8 mouse cellular contexts compared by ENCODE assay signal in genomic region chr1:36603361-36603760, GRCm38 (mm10). TPM values are rescaled to one million over a fixed set of nuclear protein-coding genes. Genes with fewer than 3 reads are reported as not detected.
DNase-seq lines count a peak whose midpoint lies in the region.

No protein-coding gene starts in this region.

- DNase-seq in urinary bladder, adult 18-20 months (ENCODE audit: low spot score in 2 of 2) = peak; percentile 55 to 74
- DNase-seq in urinary bladder, adult 2 months (ENCODE audit: low spot score) = no peak
- peak; percentile 53 to 54 for DNase-seq in gastrocnemius, postnatal 36 days
- DNase-seq in layer of hippocampus, adult 9-11 months = peak; percentile 82
- DNase-seq in lung, postnatal 25 days (ENCODE audit: low spot score) = peak; percentile 54
- peak; percentile 62 for DNase-seq in telencephalon, adult 2 months (ENCODE audit: low read depth, low spot score)
- DNase-seq in adrenal gland, postnatal 4 days (ENCODE audit: low spot score in 2 of 2) = no peak
- DNase-seq in embryo, embryonic 11 days = no peak

- intact Hi-C loops in gastrocnemius, postnatal 36 days (cut with DNase I) = no loop called here

RNA-seq across cellular contexts. Expression of gene Sema4c, which starts 45.2 kb away (rescaled TPM):
- 25.6 and 30.8 TPM in 2 replicates for polyA plus RNA-seq in urinary bladder, adult 2 months (2012; rRNA removed)
- total RNA-seq in gastrocnemius, postnatal 36 days (2021) = 1 to 10 TPM; 6.3 to 7.4 TPM
- 10 to 100 TPM; 44.0 to 57.6 TPM for total RNA-seq in adrenal gland, postnatal 4 days (2021)

RNA-seq across cellular contexts. Expression of gene Ankrd39, which starts 56.1 kb away (rescaled TPM):
- polyA plus RNA-seq in urinary bladder, adult 2 months (2012; rRNA removed) = 19.6 and 26.7 TPM in 2 replicates
- 1 to 10 TPM; 7.8 to 8.5 TPM for total RNA-seq in gastrocnemius, postnatal 36 days (2021)
- 10 to 100 TPM; 19.8 to 23.1 TPM for total RNA-seq in adrenal gland, postnatal 4 days (2021)

Comparison
In these comparisons a context has a peak if more than half of its experiments do, and no peak if none do; other contexts are left out.
1. DNase-seq: peak in urinary bladder, adult 18-20 months (2 of 2), gastrocnemius, postnatal 36 days (2 of 2), layer of hippocampus, adult 9-11 months (single experiment), lung, postnatal 25 days (single experiment) and telencephalon, adult 2 months (single experiment); none in urinary bladder, adult 2 months (single experiment), adrenal gland, postnatal 4 days (0 of 2) and embryo, embryonic 11 days (single experiment).
2. RNA of gene Sema4c, which starts 45.2 kb away (total RNA-seq): 44.0 to 57.6 TPM in adrenal gland, postnatal 4 days; 6.3 to 7.4 TPM in gastrocnemius, postnatal 36 days; every median in the first group is over 4 times any median in the second.